Mouse (Mus musculus) olfactory bulb, adult 2 months (tissue): ENCODE measurements at regions not wholly inside any gene's neighbourhood (a gene's known extent, or its start where the extent isn't known, plus 50 kb on each side); places are given as distances from the start of the nearest gene placed in this dataset.

ENCODE experiments used
- H3K27ac ChIP-seq: fragments of 200-500 bp; 2 replicates; pipeline ENCODE4 v1.5.1; 2012; ENCODE audit warnings: low read depth, low read length; ENCODE audit not compliant: insufficient read depth
- H3K4me1 ChIP-seq: fragments of 200-500 bp; 2 replicates; pipeline ENCODE4 v1.6.1; 2012; ENCODE audit warnings: low read length; ENCODE audit not compliant: control insufficient read depth, insufficient read depth
- H3K4me3 ChIP-seq: fragments of 200-500 bp; 2 replicates; pipeline ENCODE4 v1.5.1; 2012; ENCODE audit warnings: mild to moderate bottlenecking, low read depth, low read length, moderate library complexity; ENCODE audit not compliant: insufficient read depth
- CTCF ChIP-seq: fragments of 200-500 bp; IDR thresholded peaks from 2 replicates; pipeline ENCODE4 v1.5.1; 2012; ENCODE audit warnings: low read depth, mild to moderate bottlenecking, low read length, moderate library complexity; ENCODE audit not compliant: insufficient read depth
- POLR2A ChIP-seq: fragments of 200-500 bp; IDR thresholded peaks from 2 replicates; pipeline ENCODE4 v1.6.1; 2012; ENCODE audit warnings: mild to moderate bottlenecking, low read depth, low read length, moderate library complexity; ENCODE audit not compliant: insufficient read depth
- WGBS: fragments of 180-500 bp; shearing (Covaris S2); methylation state at CpG from one replicate; pipeline ENCODE4 v1.1.7; 2018; 5-methylcytosine and 5-hydroxymethylcytosine counted together

- Histone ChIP-seq H3K4me3 (no peak overlapping the region), H3K4me1 (no peaks in the 10 kb centered on the region), H3K27ac (no peak overlapping the region)
- 73% methylated on average over 2 of the region's 2 CpGs for WGBS
- TF ChIP-seq POLR2A = no peak
- no peak for TF ChIP-seq CTCF
These were observed 294.1 kb downstream of the Mex3b start for GRCm38 (mm10) chr7:83161226-83161625.

GRCm38 (mm10) chr7:83162868-83163267 lies 295.7 kb downstream of the Mex3b start:
- Histone ChIP-seq H3K27ac (no peak overlapping the region), H3K4me1 (no peaks in the 10 kb centered on the region), H3K4me3 (no peak overlapping the region)
- 81% methylated on average over 3 of the region's 3 CpGs for WGBS
- TF ChIP-seq CTCF = no peak
- TF ChIP-seq POLR2A = no peak

GRCm38 (mm10) chr7:83179403-83179802 lies 312.3 kb downstream of the Mex3b start:
- WGBS = 92% methylated on average over 1 of the region's 1 CpGs
- Histone ChIP-seq H3K27ac (no peak overlapping the region), H3K4me1 (no peaks in the 10 kb centered on the region), H3K4me3 (no peak overlapping the region)
- no peak for TF ChIP-seq POLR2A
- TF ChIP-seq CTCF = no peak

- WGBS = 95% methylated on average over 9 of the region's 9 CpGs
- TF ChIP-seq CTCF (no peak), POLR2A (no peak)
- Histone ChIP-seq H3K4me1 (no peaks in the 10 kb centered on the region), H3K4me3 (no peak overlapping the region), H3K27ac (no peak overlapping the region)
These were observed 319.2 kb downstream of the Mex3b start for GRCm38 (mm10) chr7:83186341-83186740.

GRCm38 (mm10) chr7:83195896-83196537 lies 328.9 kb downstream of the Mex3b start:
- TF ChIP-seq CTCF = no peak
- TF ChIP-seq POLR2A = no peak
- H3K4me3 ChIP-seq = no peak overlapping the region
- WGBS = 88% methylated on average over 12 of the region's 12 CpGs
- H3K27ac ChIP-seq = no peak overlapping the region
- H3K4me1 ChIP-seq = no peaks in the 10 kb centered on the region

GRCm38 (mm10) chr7:83197490-83197889 lies 330.4 kb downstream of the Mex3b start:
- Histone ChIP-seq H3K4me3 (no peak overlapping the region), H3K27ac (no peak overlapping the region), H3K4me1 (peaks cover 8% of the 10 kb centered on the region; the same call in 1 of the 2 replicates)
- 63% methylated on average over 2 of the region's 2 CpGs for WGBS
- TF ChIP-seq POLR2A (no peak), CTCF (no peak)

- Histone ChIP-seq H3K27ac (no peak overlapping the region), H3K4me3 (no peak overlapping the region), H3K4me1 (peaks cover 16% of the 10 kb centered on the region)
- TF ChIP-seq POLR2A (no peak), CTCF (no peak)
- 31% methylated on average over 7 of the region's 7 CpGs for WGBS
These were observed 334.1 kb downstream of the Mex3b start for GRCm38 (mm10) chr7:83201126-83201686.

- 0 out of 2 replicates have a peak overlapping the region, but pooled peaks have one; percentile 0 for H3K4me3 ChIP-seq
- peaks cover 16% of the 10 kb centered on the region for H3K4me1 ChIP-seq
- TF ChIP-seq POLR2A = no peak
- WGBS = 6% methylated on average over 11 of the region's 11 CpGs
- H3K27ac ChIP-seq = no peak overlapping the region
These were observed 334.8 kb downstream of the Mex3b start for GRCm38 (mm10) chr7:83201768-83202493.

GRCm38 (mm10) chr7:83203311-83204012 lies 336.3 kb downstream of the Mex3b start:
- H3K4me1 ChIP-seq = peaks cover 16% of the 10 kb centered on the region
- no peak overlapping the region for H3K4me3 ChIP-seq
- TF ChIP-seq CTCF = no peak
- TF ChIP-seq POLR2A = no peak
- no peak overlapping the region for H3K27ac ChIP-seq
- WGBS = 75% methylated on average over 10 of the region's 10 CpGs
